Mouse (Mus musculus): ENCODE data around the gene Adgrg7.
A peak's percentile ranks its signal among the peaks of the same experiment; 100 is the strongest.

The Adgrg7 gene

GRCm38 (mm10) chr16:56795481-56796139 is at the start of gene Adgrg7:
Gene Adgrg7, minus strand, starts transcription at chr16:56795855.
- no peak for DNase-seq

GRCm38 (mm10) chr16:56842988-56843387 is 47.3 kb upstream of the Adgrg7 start:
- DNase-seq: no peak

GRCm38 (mm10) chr16:56833312-56833711 is 37.7 kb upstream of the Adgrg7 start:
- no peak for DNase-seq

GRCm38 (mm10) chr16:56831986-56832385 is 36.3 kb upstream of the Adgrg7 start:
- no peak for DNase-seq

GRCm38 (mm10) chr16:56801370-56802109 is 5.9 kb upstream of the Adgrg7 start:
- peak; percentile 38 for DNase-seq

GRCm38 (mm10) chr16:56800946-56801345 is 5.3 kb upstream of the Adgrg7 start:
- DNase-seq: no peak

- no peak for DNase-seq
Measured at GRCm38 (mm10) chr16:56800469-56800868, 4.8 kb upstream of the Adgrg7 start.

- DNase-seq: no peak
Measured at GRCm38 (mm10) chr16:56799541-56800029, 3.9 kb upstream of the Adgrg7 start.

- peak; percentile 40 for DNase-seq
Measured at GRCm38 (mm10) chr16:56798873-56799272, 3.2 kb upstream of the Adgrg7 start.

GRCm38 (mm10) chr16:56794383-56795144 is 1.1 kb downstream of the Adgrg7 start:
- DNase-seq: no peak

- DNase-seq: no peak
Measured at GRCm38 (mm10) chr16:56793778-56794177, 1.9 kb downstream of the Adgrg7 start.

GRCm38 (mm10) chr16:56785943-56786342 is 9.7 kb downstream of the Adgrg7 start:
- no peak for DNase-seq

GRCm38 (mm10) chr16:56771163-56772105 is 24.2 kb downstream of the Adgrg7 start:
- DNase-seq: peak; percentile 18

- no peak for DNase-seq
Measured at GRCm38 (mm10) chr16:56729060-56729459, 66.6 kb downstream of the Adgrg7 start.

GRCm38 (mm10) chr16:56724927-56725326 is 70.7 kb downstream of the Adgrg7 start:
- DNase-seq: no peak

GRCm38 (mm10) chr16:56722357-56722756 is 73.3 kb downstream of the Adgrg7 start:
- no peak for DNase-seq

GRCm38 (mm10) chr16:56719031-56719430 is 76.6 kb downstream of the Adgrg7 start:
- DNase-seq: peak; percentile 59

GRCm38 (mm10) chr16:56717224-56718200 is 78.1 kb downstream of the Adgrg7 start, which contains the start of gene Tfg:
Gene Tfg, minus strand, starts transcription at chr16:56717450.
- peak; percentile 100 for DNase-seq

- peak; percentile 52 for DNase-seq
Measured at GRCm38 (mm10) chr16:56716557-56717179, 79.0 kb downstream of the Adgrg7 start.

GRCm38 (mm10) chr16:56715608-56716007 is 80.0 kb downstream of the Adgrg7 start:
- no peak for DNase-seq
